Mouse (Mus musculus): ENCODE measurements around the gene Zan.

Zan gene

DNA sequence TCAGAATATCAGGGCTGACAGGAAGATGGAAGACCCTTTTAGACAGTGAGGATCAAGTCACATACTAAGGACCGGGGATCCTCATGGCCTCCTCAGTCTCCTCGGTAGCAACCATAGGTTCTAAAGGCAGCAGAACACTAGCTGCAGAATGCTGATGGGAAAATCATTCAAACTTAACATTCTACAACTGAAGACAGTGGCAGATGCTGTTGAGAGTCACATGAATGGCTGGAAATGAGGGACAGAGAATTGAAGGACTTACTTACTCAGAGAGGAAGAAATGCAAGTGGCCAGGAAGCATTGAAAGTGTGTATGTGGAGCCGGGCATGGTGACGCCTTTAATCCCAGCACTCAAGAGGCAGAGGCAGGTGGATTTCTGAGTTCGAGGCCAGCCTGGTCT is at the start of gene Zan:
Zan (minus strand) TSS at position 101 of the 400 bp plus-strand sequence.
- in situ Hi-C loops (cut with MboI; ENCODE audit: low sequenced_read_pairs), result no loop called here

- in situ Hi-C loops (cut with MboI; ENCODE audit: low sequenced_read_pairs), result loop anchor here (25.0 kb wide), 1 partner anchor 236 kb away; no protein-coding TSS in a partner anchor
Measured at GRCm38 (mm10) chr5:137526192-137526936, 49.5 kb upstream of the Zan start.

DNA sequence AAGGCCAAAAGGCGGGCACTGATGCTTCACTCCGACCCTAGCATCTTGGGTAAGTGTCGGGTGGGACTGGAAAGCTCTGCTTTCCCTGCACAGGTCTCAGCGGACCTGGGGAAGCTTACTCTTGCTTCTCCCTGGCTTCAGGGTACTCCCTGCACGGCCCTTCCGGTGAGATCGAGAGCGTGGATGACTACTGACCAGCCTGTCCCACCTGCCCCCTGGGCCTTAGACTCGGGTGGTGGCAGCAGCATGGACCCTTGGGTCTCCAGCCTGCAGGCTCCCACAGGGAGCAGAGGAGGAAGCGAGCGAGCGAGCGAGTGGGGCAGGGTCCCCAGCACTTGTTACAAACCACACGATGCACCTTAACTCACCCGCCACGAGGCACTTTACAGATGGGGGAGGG is 48.6 kb upstream of the Zan start:
- in situ Hi-C loops (cut with MboI; ENCODE audit: low sequenced_read_pairs), result loop anchor here (25.0 kb wide), 1 partner anchor 237 kb away; no protein-coding TSS in a partner anchor

- in situ Hi-C loops (cut with MboI; ENCODE audit: low sequenced_read_pairs), result loop anchor here (25.0 kb wide), 1 partner anchor 238 kb away; no protein-coding TSS in a partner anchor
Measured at GRCm38 (mm10) chr5:137524671-137525070, 47.8 kb upstream of the Zan start.

DNA sequence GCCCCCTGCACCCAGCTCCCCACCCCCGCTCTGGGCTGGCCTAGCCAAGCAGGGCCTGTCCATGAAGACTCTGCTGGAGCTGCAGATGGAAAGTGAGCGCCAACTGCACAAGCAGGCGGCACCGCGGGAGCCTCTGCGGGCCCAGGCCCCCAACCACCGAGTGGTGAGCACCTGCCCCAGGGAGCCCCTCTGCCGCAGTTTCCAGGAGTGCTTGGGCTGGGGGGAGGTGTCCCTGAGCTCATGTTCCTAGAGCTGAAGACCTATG is 47.3 kb upstream of the Zan start:
- in situ Hi-C loops (cut with MboI; ENCODE audit: low sequenced_read_pairs), result no loop called here

- in situ Hi-C loops (cut with MboI; ENCODE audit: low sequenced_read_pairs), result no loop called here
Measured at GRCm38 (mm10) chr5:137523396-137524250, 46.8 kb upstream of the Zan start.

DNA sequence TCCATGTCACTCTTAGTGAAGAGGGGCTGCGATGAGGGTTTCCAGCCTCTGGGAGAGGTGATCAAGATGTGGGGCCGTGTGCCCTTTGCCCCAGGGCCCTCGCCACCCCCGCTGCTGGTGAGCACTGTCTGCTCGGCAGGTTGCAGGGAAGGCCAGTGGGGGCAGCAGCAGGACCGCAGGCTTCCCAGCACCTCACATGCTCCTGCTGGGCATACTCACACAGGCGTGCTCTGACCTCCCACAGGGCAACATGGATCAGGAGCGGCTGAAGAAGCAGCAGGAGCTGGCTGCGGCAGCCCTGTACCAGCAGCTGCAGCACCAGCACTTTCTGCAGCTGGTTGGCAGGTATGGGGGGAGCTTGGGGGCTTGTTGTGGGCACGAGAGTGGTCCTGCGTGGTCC is 45.8 kb upstream of the Zan start:
- in situ Hi-C loops (cut with MboI; ENCODE audit: low sequenced_read_pairs), result no loop called here

DNA sequence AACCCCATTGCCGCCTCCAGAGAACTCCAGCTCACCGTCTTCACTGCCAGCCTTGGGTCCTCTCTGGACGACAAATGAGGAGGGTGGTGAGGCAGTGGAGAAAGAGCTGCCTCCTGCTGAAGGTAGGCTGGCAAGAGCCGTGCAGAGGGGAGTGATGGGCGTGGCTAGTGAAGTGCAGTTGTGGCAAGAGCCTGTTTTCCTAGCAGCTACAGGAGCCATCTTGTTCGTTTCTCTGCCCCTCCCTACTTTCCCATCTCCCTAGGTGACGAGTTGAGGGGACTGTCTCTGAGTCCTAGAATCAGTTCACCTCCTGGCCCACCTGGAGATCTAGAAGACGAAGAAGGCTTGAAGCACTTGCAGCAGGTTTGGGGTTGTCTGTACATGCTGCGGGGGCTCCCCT is 45.0 kb upstream of the Zan start:
- in situ Hi-C loops (cut with MboI; ENCODE audit: low sequenced_read_pairs), result no loop called here

- in situ Hi-C loops (cut with MboI; ENCODE audit: low sequenced_read_pairs), result no loop called here
Measured at GRCm38 (mm10) chr5:137519691-137520550, 43.1 kb upstream of the Zan start.

GRCm38 (mm10) chr5:137518436-137518835 is 41.6 kb upstream of the Zan start, which contains the start of gene Gigyf1:
Gene Gigyf1, plus strand, starts transcription at chr5:137518548.
- in situ Hi-C loops (cut with MboI; ENCODE audit: low sequenced_read_pairs), result no loop called here

DNA sequence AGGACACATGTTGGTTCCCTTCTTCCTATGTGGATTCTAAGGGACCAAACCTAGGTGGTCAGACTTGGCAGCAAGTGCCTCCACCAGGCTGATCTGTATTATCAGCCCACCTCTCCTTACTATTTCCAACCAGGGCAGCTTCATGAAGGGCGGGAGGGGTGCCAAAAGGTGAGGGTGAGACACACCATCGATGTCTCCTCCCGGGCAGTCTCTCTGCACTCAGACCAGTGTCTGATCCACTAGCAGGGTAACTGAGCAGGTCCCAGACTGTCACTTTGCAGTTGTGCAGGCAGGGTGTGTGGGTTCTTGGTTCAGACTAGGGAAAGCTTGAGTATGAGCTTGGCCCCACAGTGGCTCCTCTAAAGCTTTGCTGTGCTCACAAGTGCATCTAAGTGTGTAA is 37.9 kb upstream of the Zan start:
- in situ Hi-C loops (cut with MboI; ENCODE audit: low sequenced_read_pairs), result no loop called here

- in situ Hi-C loops (cut with MboI; ENCODE audit: low sequenced_read_pairs), result no loop called here
Measured at GRCm38 (mm10) chr5:137513951-137514721, 37.3 kb upstream of the Zan start.

GRCm38 (mm10) chr5:137512847-137513794 is 36.3 kb upstream of the Zan start:
- in situ Hi-C loops (cut with MboI; ENCODE audit: low sequenced_read_pairs), result no loop called here

DNA sequence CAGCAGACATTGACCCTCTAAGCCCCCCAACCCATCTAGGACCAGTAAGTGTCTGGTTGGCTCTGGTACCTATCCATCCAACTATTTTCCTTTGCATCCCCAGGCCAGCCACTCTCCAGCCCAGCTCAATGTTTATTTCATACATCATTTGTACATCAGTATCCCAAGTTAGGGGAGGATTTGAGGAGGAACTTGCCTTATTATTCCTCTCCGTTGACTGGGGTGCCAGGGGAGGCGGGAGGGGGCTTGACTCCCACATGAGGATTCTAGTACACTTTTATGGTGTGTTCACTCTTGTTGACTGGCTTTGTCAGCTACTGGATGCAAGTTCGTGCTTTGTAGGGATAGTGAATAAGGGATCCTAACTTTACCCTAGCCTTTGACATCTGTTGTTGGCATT is 34.8 kb upstream of the Zan start:
- in situ Hi-C loops (cut with MboI; ENCODE audit: low sequenced_read_pairs), result no loop called here

- in situ Hi-C loops (cut with MboI; ENCODE audit: low sequenced_read_pairs), result no loop called here
Measured at GRCm38 (mm10) chr5:137510573-137511390, 33.9 kb upstream of the Zan start.

DNA sequence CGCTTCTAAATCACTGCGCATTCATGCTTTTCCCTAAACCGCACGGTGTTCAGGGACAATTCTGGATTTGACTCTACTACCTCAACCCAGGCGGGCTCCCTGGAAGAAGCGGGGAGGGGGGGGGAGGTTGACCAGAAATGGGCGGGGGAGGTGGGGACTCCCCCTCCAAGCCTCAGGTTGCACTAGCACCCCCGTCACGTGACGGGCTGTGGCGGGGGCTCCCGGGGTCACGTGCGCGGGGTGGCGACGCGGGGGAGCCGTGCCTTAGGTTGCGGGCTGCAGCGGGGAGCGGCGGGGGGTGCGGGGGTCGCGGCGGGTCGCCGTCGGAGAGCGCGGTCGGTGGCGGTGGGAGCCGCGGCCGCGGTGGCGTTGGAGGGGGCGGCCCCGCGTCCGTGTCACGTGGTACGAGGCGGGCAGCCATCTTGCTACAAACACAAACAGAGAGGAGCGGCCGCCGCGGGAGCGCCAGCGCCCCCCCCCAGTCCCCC is 33.2 kb upstream of the Zan start:
- in situ Hi-C loops (cut with MboI; ENCODE audit: low sequenced_read_pairs), result no loop called here

- in situ Hi-C loops (cut with MboI; ENCODE audit: low sequenced_read_pairs), result no loop called here
Measured at GRCm38 (mm10) chr5:137504041-137504440, 27.2 kb upstream of the Zan start.

DNA sequence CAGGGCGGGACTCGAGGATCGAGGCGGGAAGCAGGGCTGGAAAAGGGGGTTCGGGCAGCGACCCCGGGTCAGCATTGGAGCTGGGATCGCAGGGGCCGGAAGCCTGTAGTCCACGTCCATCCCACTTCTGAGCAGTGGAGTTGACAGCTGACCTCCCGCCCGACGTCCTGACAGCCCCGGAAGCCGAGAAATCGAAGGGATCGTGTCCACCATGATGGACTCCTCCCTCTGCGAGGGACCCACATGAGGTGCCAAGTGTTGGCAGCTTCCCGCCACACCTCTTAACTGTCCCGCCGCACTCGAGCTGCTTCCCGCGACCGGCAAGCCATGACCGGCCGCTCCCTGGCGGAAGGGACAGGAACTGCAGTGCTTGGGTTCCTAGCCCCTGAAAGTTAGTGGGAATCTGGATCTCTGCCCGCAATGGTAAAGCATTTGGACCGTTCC is 25.8 kb upstream of the Zan start:
- in situ Hi-C loops (cut with MboI; ENCODE audit: low sequenced_read_pairs), result no loop called here
